Mouse (Mus musculus): Measurements from ENCODE around the gene Gm48552.

DNA sequence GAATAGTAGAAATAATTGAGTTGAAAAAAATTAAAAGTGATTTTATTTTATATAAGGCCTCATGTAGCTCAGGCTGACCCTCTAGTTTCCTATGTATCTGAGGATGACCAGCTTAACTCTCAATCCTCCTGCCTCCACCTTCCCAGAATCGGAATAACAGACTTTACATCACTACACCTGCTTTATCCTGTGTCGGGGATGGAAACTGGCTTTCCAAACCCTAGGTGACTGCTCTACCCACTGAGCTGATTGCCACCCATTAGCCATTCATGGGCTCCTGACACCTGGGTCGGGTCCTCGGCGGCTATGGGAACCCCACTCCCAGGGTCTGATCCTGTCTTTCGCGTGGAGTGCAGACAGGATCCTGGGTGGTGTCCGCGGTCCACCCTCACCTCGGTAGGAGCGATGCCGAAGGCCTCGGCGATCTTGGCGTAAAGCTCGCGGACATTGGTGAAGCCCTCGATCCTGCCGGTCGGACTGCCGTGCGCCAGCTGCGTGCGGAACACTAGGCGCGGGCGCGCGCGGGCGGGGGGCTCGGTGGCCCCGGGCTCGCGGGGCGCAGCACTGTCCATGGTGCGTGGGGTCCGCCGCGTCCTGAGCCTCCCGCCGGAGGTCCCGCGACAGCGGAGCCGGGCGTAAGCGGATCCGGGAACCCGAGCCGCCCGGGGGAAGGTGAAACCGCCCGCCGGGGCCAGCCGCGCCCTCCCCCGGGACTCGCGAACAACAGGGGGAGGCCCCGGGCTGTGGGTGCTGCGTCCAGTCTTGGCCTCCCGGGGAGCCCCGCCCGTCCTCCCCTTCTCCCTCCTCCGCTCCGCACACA, 45.9 kb upstream of the Gm48552 start, which contains the start of gene Gipc3:
- TF ChIP-seq CTCF (IDR thresholded peaks at IDR 0.05; ENCODE audit: low read depth) = no peak
- TF ChIP-seq EP300 (optimal IDR thresholded peaks at IDR 0.05) = no peak
